Mouse (Mus musculus) MEL (cell line): ENCODE results near the gene Ndufv1. TPM values are rescaled to one million over a fixed set of nuclear protein-coding genes. Genes with fewer than 3 reads are reported as not detected.

Experiments used
- DNase-seq: peaks from one replicate; pipeline ENCODE4 v3.0.0; 2011; ENCODE audit warnings: low read depth, low spot score
- H3K27ac ChIP-seq: 2 replicates; pipeline ENCODE4 v1.5.1; 2012; ENCODE audit warnings: low read depth, mild to moderate bottlenecking, control low read depth, low read length, moderate library complexity; ENCODE audit not compliant: control insufficient read depth
- H3K27me3 ChIP-seq, 2 experiments: fragments of 150-350 bp in 1 of 2; sonication (generic) in 1 of 2; 2 replicates each; pipeline ENCODE4 v1.6.1; 2012; ENCODE audit warnings: low read length in 2 of 2, mild to moderate bottlenecking in 2 of 2, improper control_type of control experiment in 1 of 2, moderate library complexity in 1 of 2; ENCODE audit not compliant: insufficient read depth in 2 of 2, control insufficient read depth in 1 of 2
- H3K36me3 ChIP-seq, 2 experiments: 2 replicates each; pipeline ENCODE4 v1.6.1; 2012 to 2014; ENCODE audit warnings: low read length in 2 of 2, improper control_type of control experiment in 1 of 2, inconsistent platforms in 1 of 2, mild to moderate bottlenecking in 1 of 2; ENCODE audit not compliant: insufficient read depth in 2 of 2, control insufficient read depth in 1 of 2
- H3K4me1 ChIP-seq, 2 experiments: fragments of 150-350 bp in 1 of 2; sonication (generic) in 1 of 2; 2 replicates each; pipeline ENCODE4 v1.6.1; 2012; ENCODE audit warnings: low read length in 2 of 2, improper control_type of control experiment in 1 of 2, mild to moderate bottlenecking in 1 of 2; ENCODE audit not compliant: insufficient read depth in 2 of 2, control insufficient read depth in 1 of 2
- H3K4me3 ChIP-seq, 2 experiments: fragments of 150-350 bp in 1 of 2; sonication (generic) in 1 of 2; 2 replicates each; pipeline ENCODE4 v1.5.1; 2012; ENCODE audit warnings: low read depth in 2 of 2, low read length in 2 of 2, mild to moderate bottlenecking in 2 of 2, moderate library complexity in 2 of 2, control low read depth in 1 of 2, improper control_type of control experiment in 1 of 2; ENCODE audit not compliant: control insufficient read depth in 1 of 2, insufficient read depth in 1 of 2
- H3K79me2 ChIP-seq: 2 replicates; pipeline ENCODE4 v1.6.1; 2012; ENCODE audit warnings: mild to moderate bottlenecking, low read length, moderate library complexity; ENCODE audit not compliant: control insufficient read depth, poor library complexity, insufficient read depth
- H3K9ac ChIP-seq: 2 replicates; pipeline ENCODE4 v1.6.1; 2012; ENCODE audit warnings: low read depth, mild to moderate bottlenecking, control low read depth, low read length, moderate library complexity; ENCODE audit not compliant: control insufficient read depth, poor library complexity, severe bottlenecking
- H3K9me3 ChIP-seq: fragments of 150-350 bp; sonication (generic); replicated peaks from 2 replicates; pipeline ENCODE4 v1.6.1; 2012; ENCODE audit warnings: mild to moderate bottlenecking, low read length, improper control_type of control experiment, moderate library complexity; ENCODE audit not compliant: insufficient read depth
- BHLHE40 ChIP-seq: IDR thresholded peaks from 2 replicates; pipeline ENCODE4 v1.6.1; 2012; ENCODE audit warnings: low read depth, mild to moderate bottlenecking, inconsistent platforms, low read length, improper control_type of control experiment, borderline replicate concordance
- CHD1 ChIP-seq: IDR thresholded peaks from 2 replicates; pipeline ENCODE4 v1.6.1; 2012; ENCODE audit warnings: low read depth, mild to moderate bottlenecking, inconsistent platforms, low read length, improper control_type of control experiment
- CTCF ChIP-seq, 3 experiments: IDR thresholded peaks in 2 of 3; conservative IDR thresholded peaks in 1 of 3; 2 replicates each; pipeline ENCODE4 v1.5.1; 2011 to 2012; ENCODE audit warnings: low read length in 3 of 3, low read depth in 2 of 3, mild to moderate bottlenecking in 2 of 3, improper control_type of control experiment in 1 of 3, inconsistent platforms in 1 of 3, mixed read lengths in 1 of 3, moderate library complexity in 1 of 3; ENCODE audit not compliant: control insufficient read depth in 1 of 3, insufficient read depth in 1 of 3, poor library complexity in 1 of 3, severe bottlenecking in 1 of 3
- E2F4 ChIP-seq: IDR thresholded peaks from 2 replicates; pipeline ENCODE4 v1.6.1; 2011; ENCODE audit warnings: low read depth, low read length, improper control_type of control experiment, borderline replicate concordance
- EP300 ChIP-seq, 2 experiments: IDR thresholded peaks; 2 replicates each; pipeline ENCODE4 v1.6.1; 2011; ENCODE audit warnings: improper control_type of control experiment in 2 of 2, low read length in 2 of 2, low read depth in 1 of 2, mild to moderate bottlenecking in 1 of 2
- GABPA ChIP-seq: IDR thresholded peaks from 2 replicates; pipeline ENCODE4 v1.6.1; 2012; ENCODE audit warnings: low read depth, mild to moderate bottlenecking, inconsistent platforms, low read length, improper control_type of control experiment, moderate library complexity
- MAFK ChIP-seq: IDR thresholded peaks from 2 replicates; pipeline ENCODE4 v1.6.1; 2011; ENCODE audit warnings: low read depth, mild to moderate bottlenecking, low read length, improper control_type of control experiment, borderline replicate concordance
- MEF2A ChIP-seq: IDR thresholded peaks from 2 replicates; pipeline ENCODE4 v1.6.1; 2014; ENCODE audit warnings: low read depth, mild to moderate bottlenecking, inconsistent platforms, low read length, improper control_type of control experiment; ENCODE audit not compliant: poor library complexity, insufficient replicate concordance, severe bottlenecking; ENCODE audit errors: extremely low read depth
- MXI1 ChIP-seq: IDR thresholded peaks from 2 replicates; pipeline ENCODE4 v1.6.1; 2011; ENCODE audit warnings: mild to moderate bottlenecking, low read depth, low read length, improper control_type of control experiment
- NELFE ChIP-seq: IDR thresholded peaks from 2 replicates; pipeline ENCODE4 v1.6.1; 2011; ENCODE audit warnings: low read depth, low read length, improper control_type of control experiment
- POLR2AphosphoS5 ChIP-seq: IDR thresholded peaks from 2 replicates; pipeline ENCODE4 v1.6.1; 2012; ENCODE audit warnings: low read depth, borderline replicate concordance, mild to moderate bottlenecking, inconsistent platforms, low read length, moderate library complexity, mixed read lengths
- RAD21 ChIP-seq: IDR thresholded peaks from 2 replicates; pipeline ENCODE4 v1.6.1; 2011; ENCODE audit warnings: mild to moderate bottlenecking, low read depth, low read length, improper control_type of control experiment
- RCOR1 ChIP-seq: IDR thresholded peaks from 2 replicates; pipeline ENCODE4 v1.6.1; 2012; ENCODE audit warnings: low read depth, mild to moderate bottlenecking, inconsistent platforms, low read length, improper control_type of control experiment
- SIN3A ChIP-seq: IDR thresholded peaks from 2 replicates; pipeline ENCODE4 v1.6.1; 2012; ENCODE audit warnings: low read length, improper control_type of control experiment, inconsistent platforms
- UBTF ChIP-seq: IDR thresholded peaks from 2 replicates; pipeline ENCODE4 v1.6.1; 2012; ENCODE audit warnings: low read depth, mild to moderate bottlenecking, inconsistent platforms, low read length, improper control_type of control experiment, moderate library complexity, borderline replicate concordance; ENCODE audit not compliant: insufficient read depth
- ZNF384 ChIP-seq: IDR thresholded peaks from 2 replicates; pipeline ENCODE4 v1.6.1; 2012; ENCODE audit warnings: low read depth, mild to moderate bottlenecking, inconsistent platforms, low read length, improper control_type of control experiment
- polyA plus RNA-seq, 2 experiments: library from polyadenylated mRNA; stranded (reverse) in 1 of 2; unstranded in 1 of 2; fragments of >175 nt in 1 of 2; fragments of >200 nt in 1 of 2; gene quantifications; 2 replicates each; pipeline versions ENCODE4 v1.2.1 to v1.2.4; 2012; ENCODE audit warnings: low replicate concordance in 2 of 2, low read depth in 1 of 2; ENCODE audit not compliant: insufficient read length in 2 of 2, insufficient read depth in 1 of 2, missing spikeins in 1 of 2
- total RNA-seq: library from RNA; depleted of rRNA; stranded (reverse); fragments of 300-350 nt; gene quantifications from 2 replicates; pipeline ENCODE4 v1.2.3, GENCODE M21; 2012

Gene Ndufv1
- total and polyA plus RNA-seq, 3 experiments = 218 to 267 TPM; not detected in 1

GRCm38 (mm10) chr19:4055216-4055946, 42.8 kb upstream of the Ndufv1 start:
- H3K9ac ChIP-seq = no peak overlapping the region
- no peak for TF ChIP-seq UBTF
- TF ChIP-seq BHLHE40 = no peak
- TF ChIP-seq RCOR1 = no peak
- no peak for TF ChIP-seq RAD21
- no peak for TF ChIP-seq CHD1
- TF ChIP-seq GABPA = no peak
- TF ChIP-seq POLR2AphosphoS5 = no peak
- H3K27ac ChIP-seq = no peak overlapping the region
- peaks cover 0 to 3% of the 10 kb centered on the region in 2 experiments; a peak in 1 of 4 replicates for H3K27me3 ChIP-seq
- peaks cover 0 to 10% of the 10 kb centered on the region in 2 experiments; a peak in 2 of 4 replicates for H3K4me1 ChIP-seq
- no peak for DNase-seq
- H3K36me3 ChIP-seq = peaks cover 0 to 2% of the 10 kb centered on the region in 2 experiments; a peak in 2 of 4 replicates
- no peak overlapping the region for H3K4me3 ChIP-seq
- H3K79me2 ChIP-seq = no peaks in the 10 kb centered on the region
- H3K9me3 ChIP-seq = no peaks in the 10 kb centered on the region

- no peaks in the 10 kb centered on the region for H3K79me2 ChIP-seq
- H3K9ac ChIP-seq = no peak overlapping the region
- peaks cover 0 to 2% of the 10 kb centered on the region in 2 experiments; a peak in 2 of 4 replicates for H3K36me3 ChIP-seq
- no peak for DNase-seq
- peaks cover 0 to 8% of the 10 kb centered on the region in 2 experiments; a peak in 2 of 4 replicates for H3K4me1 ChIP-seq
- TF ChIP-seq MAFK (no peak), UBTF (no peak), SIN3A (no peak), CTCF (IDR thresholded peaks at IDR 0.05 in 2 of 3, conservative IDR thresholded peaks at IDR 0.05 in 1 of 3; ENCODE audit: control insufficient read depth in 1 of 3, insufficient read depth in 1 of 3, low read depth in 2 of 3, low read length in 3 of 3, poor library complexity in 1 of 3, severe bottlenecking in 1 of 3) (no peak), BHLHE40 (no peak), MEF2A (no peak), NELFE (no peak), ZNF384 (no peak), MXI1 (no peak), EP300 (IDR thresholded peaks at IDR 0.05; ENCODE audit: low read depth in 1 of 2, low read length in 2 of 2) (no peak), E2F4 (no peak)
- H3K27me3 ChIP-seq = peaks cover 0 to 3% of the 10 kb centered on the region in 2 experiments; a peak in 1 of 4 replicates
- H3K27ac ChIP-seq = no peak overlapping the region
- H3K9me3 ChIP-seq = no peaks in the 10 kb centered on the region
- H3K4me3 ChIP-seq = no peak overlapping the region
Measured at GRCm38 (mm10) chr19:4054613-4055012, 42.0 kb upstream of the Ndufv1 start.
